Comparison of ENCODE assay signal across 24 mouse cellular contexts in the genomic region with DNA sequence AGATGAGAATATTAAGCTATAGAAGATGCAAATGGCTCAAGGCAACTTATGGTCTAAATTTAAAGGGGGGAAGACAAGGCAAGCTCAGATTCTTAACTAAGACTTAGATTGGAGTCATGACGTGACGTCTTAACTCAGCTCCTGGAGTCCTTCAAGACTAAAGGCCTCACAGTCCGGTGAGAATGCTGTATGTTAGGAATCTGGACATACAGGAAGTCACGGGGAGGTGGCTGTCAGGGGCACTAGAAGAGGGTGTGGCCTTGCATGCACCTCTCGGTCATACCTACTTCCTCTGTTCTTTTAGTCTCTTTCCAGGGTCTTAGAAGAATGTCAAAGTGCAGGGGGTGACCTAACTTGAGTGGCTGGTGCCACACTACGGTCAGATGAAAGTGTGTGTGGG.
"Had no signal": no experiment of that assay in that cellular context is flagged by ENCODE, and none has a peak within 500 bp of the region (broad histone marks: within the 10 kb centered on the region; RNA-seq: fewer than 3 reads in every experiment).

No protein-coding gene starts in this region.

- H3K36me3 ChIP-seq: heart, embryonic 12.5 days; hindbrain, embryonic 10.5 days; hindbrain, embryonic 12.5 days; intestine, embryonic 15.5 days; limb, embryonic 10.5 days; limb, embryonic 12.5 days had no signal

- ATAC-seq: hindbrain, embryonic 16.5 days; inflammation-experienced regulatory T-cells, adult 6 months; intestine, embryonic 15.5 days had no signal

- H3K27me3 ChIP-seq: heart, embryonic 12.5 days; intestine, embryonic 15.5 days; limb, embryonic 12.5 days had no signal

- DNase-seq: gastrocnemius, adult 2 months; gastrocnemius, postnatal 10 days; gastrocnemius, postnatal 25 days; heart, adult 2 months; heart, postnatal 10 days; heart, postnatal 4 days; kidney, adult 18-20 months; kidney, adult 8-10 months; kidney, postnatal 10 days; kidney, postnatal 25 days; kidney, postnatal 4 days; liver had no signal

- H3K27ac ChIP-seq: gastrocnemius, adult 2 months; heart, adult 2 months; hindbrain, embryonic 12.5 days; hindbrain, embryonic 14.5 days; layer of hippocampus, adult 2 months; left cerebral cortex, adult 2 months; limb, embryonic 10.5 days; limb, embryonic 12.5 days had no signal

- H3K4me3 ChIP-seq: gastrocnemius, adult 2 months; heart, adult 2 months; heart, embryonic 12.5 days; hindbrain, embryonic 10.5 days; hindbrain, embryonic 12.5 days; intestine, embryonic 15.5 days; layer of hippocampus, adult 2 months; left cerebral cortex, adult 2 months; limb, embryonic 10.5 days; limb, embryonic 12.5 days had no signal

- H3K9me3 ChIP-seq: hindbrain, embryonic 12.5 days; intestine, embryonic 15.5 days; limb, embryonic 10.5 days; limb, embryonic 12.5 days had no signal

- H3K4me2 ChIP-seq: heart, embryonic 12.5 days; hindbrain, embryonic 12.5 days; hindbrain, embryonic 14.5 days; intestine, embryonic 15.5 days; limb, embryonic 12.5 days; liver, embryonic 11.5 days had no signal

- H3K9ac ChIP-seq: heart, embryonic 12.5 days; hindbrain, embryonic 12.5 days; hindbrain, embryonic 14.5 days; intestine, embryonic 15.5 days; limb, embryonic 12.5 days had no signal
